Mouse (Mus musculus) cortical plate, adult 2 months (tissue): ENCODE measurements around the gene Tbcel. TPM values are rescaled to one million over a fixed set of nuclear protein-coding genes. Genes with fewer than 3 reads are reported as not detected.

Source experiments
- H3K27ac ChIP-seq: fragments of 200-500 bp; 2 replicates; pipeline ENCODE4 v1.5.1; 2012; ENCODE audit warnings: low read length, control low read depth, inconsistent platforms; ENCODE audit not compliant: insufficient read depth
- H3K4me1 ChIP-seq: fragments of 200-500 bp; 2 replicates; pipeline ENCODE4 v1.6.1; 2011; ENCODE audit warnings: low read length; ENCODE audit not compliant: control insufficient read depth, insufficient read depth
- H3K4me3 ChIP-seq: fragments of 200-500 bp; 2 replicates; pipeline ENCODE4 v1.5.1; 2011; ENCODE audit warnings: mild to moderate bottlenecking, low read length, control low read depth; ENCODE audit not compliant: insufficient read depth
- CTCF ChIP-seq: fragments of 200-500 bp; IDR thresholded peaks from 2 replicates; pipeline ENCODE4 v1.5.1; 2011; ENCODE audit warnings: mild to moderate bottlenecking, control low read depth, low read length; ENCODE audit not compliant: insufficient read depth; ENCODE audit errors: extremely low read depth
- POLR2A ChIP-seq: fragments of 200-500 bp; IDR thresholded peaks from 2 replicates; pipeline ENCODE4 v1.6.1; 2011; ENCODE audit warnings: mild to moderate bottlenecking, low read length, control low read depth; ENCODE audit not compliant: insufficient read depth; ENCODE audit errors: extremely low read depth
- polyA plus RNA-seq: library from polyadenylated mRNA; depleted of rRNA; stranded (reverse); fragments of >200 nt; gene quantifications from 2 replicates; pipeline ENCODE4 v1.2.3, GENCODE M21; 2012

Gene Tbcel
- polyA plus RNA-seq, 1 experiment, result 30.3 TPM

DNA sequence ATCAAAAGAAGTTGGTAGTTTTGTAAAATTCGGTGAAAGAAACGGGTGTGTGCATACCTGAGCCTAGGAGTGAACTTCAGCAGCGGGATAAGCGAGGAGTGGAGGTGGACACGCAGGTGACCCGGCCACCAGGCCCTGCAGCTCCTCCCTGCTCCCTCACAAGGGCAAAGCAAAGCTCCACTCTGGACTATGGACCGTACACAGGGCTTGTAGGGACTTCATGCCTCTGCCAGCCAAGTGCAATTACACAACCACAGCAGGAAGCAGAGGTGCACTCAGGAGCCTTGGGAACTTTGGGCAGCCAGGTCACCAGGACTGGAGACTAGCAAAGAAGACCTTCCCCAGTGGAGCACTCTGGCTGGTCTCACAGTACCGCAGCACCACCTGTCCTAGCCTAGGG, 50.1 kb downstream of the Tbcel start:
- H3K4me3 ChIP-seq, result no peak overlapping the region
- no peak for TF ChIP-seq CTCF
- TF ChIP-seq POLR2A, result no peak
- no peak overlapping the region for H3K27ac ChIP-seq
- peaks cover 7% of the 10 kb centered on the region for H3K4me1 ChIP-seq

DNA sequence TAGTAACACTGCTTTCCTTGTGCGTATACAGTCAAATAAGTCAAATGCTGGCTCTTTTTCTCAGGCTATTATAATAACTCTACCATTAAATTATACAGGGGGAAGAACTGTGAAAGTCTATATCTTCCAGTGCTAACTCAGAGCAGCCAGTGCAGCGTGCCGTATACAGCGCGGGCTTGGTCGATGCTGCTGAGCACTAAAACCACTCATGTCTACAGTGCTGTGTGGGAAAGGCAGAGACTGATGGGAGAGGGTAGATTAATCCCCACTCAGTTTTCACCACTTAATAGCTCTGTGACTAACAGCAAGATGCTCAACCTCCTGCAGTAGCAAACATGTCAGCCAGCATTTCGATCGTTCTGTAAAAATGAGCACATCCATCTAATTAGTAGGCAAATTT, 53.2 kb downstream of the Tbcel start:
- H3K4me1 ChIP-seq, result 0 out of 2 replicates have a peak, but pooled peaks cover 2% of the 10 kb centered on the region
- H3K4me3 ChIP-seq, result no peak overlapping the region
- H3K27ac ChIP-seq, result no peak overlapping the region
- no peak for TF ChIP-seq CTCF
- TF ChIP-seq POLR2A, result no peak

DNA sequence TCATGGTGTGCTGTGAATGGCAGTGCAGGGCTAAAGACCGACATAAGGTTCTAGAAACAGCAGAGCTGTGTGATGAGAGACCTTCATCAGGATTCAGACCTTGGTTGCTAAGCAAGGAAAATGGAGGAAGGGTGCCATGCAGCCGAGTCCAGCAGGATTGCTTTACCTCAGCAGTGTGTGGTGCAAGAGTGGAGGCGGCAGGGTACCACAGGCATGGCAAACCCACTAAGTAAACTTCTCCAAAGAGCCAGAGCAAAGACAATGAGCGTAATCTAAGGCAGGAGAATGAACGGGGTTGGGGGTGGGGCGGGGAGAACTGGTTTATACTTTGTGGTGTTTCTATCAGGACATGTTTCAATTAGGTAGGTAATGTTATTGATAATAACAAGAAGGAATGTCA, 58.6 kb downstream of the Tbcel start:
- no peak overlapping the region for H3K4me3 ChIP-seq
- TF ChIP-seq CTCF (no peak), POLR2A (no peak)
- no peaks in the 10 kb centered on the region for H3K4me1 ChIP-seq
- no peak overlapping the region for H3K27ac ChIP-seq

DNA sequence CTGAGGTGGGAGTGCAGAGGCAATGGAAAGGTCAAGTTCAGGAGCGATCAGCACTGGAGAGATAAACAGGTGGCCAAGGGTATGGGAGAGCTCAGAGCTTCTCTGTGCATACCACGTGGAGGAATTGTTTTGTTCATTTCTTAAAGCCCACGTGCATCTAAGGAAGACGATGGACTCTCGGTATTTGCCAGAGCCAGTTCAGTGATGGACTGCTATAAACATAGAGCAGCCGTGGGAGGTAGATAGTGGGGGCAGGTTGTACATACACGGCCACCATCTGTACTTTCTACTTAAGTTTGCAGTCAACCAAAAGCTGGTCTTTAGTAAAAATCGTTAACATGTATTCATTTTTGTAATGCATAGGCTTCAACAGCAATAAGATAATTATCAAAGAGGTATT, 65.5 kb downstream of the Tbcel start:
- no peak for TF ChIP-seq POLR2A
- TF ChIP-seq CTCF, result no peak
- no peak overlapping the region for H3K27ac ChIP-seq
- H3K4me3 ChIP-seq, result no peak overlapping the region

DNA sequence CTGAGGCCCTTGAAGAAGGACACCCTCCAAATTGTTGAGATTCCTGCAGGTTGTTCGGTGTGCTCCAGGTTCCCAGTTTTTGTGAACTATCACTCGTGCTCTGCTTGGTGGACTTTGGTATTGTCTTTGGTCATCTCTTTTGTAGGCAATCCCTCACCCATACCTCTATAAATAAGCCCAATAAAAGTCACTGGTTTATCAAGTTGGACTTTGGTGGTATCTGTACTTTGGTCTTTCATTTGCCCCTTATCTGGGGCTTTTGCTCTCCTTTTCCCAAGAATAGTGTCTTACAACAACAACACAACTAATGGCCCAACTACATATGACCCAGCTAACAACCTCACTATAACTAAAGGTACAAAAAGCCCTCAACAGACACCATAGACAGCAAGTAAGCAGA, 66.4 kb downstream of the Tbcel start:
- TF ChIP-seq CTCF (no peak), POLR2A (no peak)
- H3K27ac ChIP-seq, result no peak overlapping the region
- H3K4me1 ChIP-seq, result peaks cover 5% of the 10 kb centered on the region
- no peak overlapping the region for H3K4me3 ChIP-seq

More for the DNA sequence above, 65.5 kb downstream of the Tbcel start:
- peaks cover 5% of the 10 kb centered on the region for H3K4me1 ChIP-seq

DNA sequence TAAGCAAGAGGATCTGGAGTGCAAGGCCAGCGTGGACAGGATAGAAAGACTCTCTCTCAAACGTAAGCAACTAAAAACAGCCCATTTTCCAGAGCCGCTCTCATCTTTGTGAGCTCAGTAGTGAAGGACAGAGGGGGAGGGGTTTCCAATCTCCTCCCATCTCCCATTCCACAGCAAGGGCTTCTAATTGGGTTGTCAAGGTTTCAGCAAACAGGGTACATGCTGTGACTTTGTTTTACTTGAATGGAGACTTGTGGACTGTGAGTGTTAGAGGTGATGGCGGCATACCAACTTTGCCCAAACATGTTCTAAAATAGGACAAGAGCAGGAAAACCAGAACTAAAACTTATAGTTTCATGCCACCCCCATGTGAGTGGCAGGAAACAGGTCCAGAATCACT, 68.2 kb downstream of the Tbcel start:
- Histone ChIP-seq H3K4me3 (no peak overlapping the region), H3K4me1 (peaks cover 5% of the 10 kb centered on the region), H3K27ac (peak overlapping the region; percentile 75)
- no peak for TF ChIP-seq POLR2A
- TF ChIP-seq CTCF, result no peak

DNA sequence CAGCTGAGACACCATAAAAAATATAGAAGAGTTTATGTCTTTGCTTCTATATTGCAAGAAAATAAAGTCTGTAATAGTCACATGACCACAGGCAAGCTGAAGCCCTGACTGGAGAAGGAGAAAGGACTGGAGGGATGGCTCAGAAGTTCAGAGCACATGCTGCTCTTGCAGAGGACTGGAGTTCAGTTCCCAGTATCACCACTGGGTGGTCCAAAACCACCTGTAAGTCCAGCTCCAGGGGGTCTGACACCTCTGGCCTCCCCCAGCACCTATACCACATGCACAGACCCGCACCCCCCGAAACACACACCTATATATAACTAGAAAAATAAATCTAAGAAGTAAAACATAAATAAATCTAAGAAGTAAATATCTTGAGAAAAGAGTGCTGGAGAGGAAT, 75.5 kb downstream of the Tbcel start:
- TF ChIP-seq POLR2A (no peak), CTCF (no peak)
- peaks cover 5% of the 10 kb centered on the region for H3K4me1 ChIP-seq
- H3K4me3 ChIP-seq, result no peak overlapping the region
- H3K27ac ChIP-seq, result no peak overlapping the region

DNA sequence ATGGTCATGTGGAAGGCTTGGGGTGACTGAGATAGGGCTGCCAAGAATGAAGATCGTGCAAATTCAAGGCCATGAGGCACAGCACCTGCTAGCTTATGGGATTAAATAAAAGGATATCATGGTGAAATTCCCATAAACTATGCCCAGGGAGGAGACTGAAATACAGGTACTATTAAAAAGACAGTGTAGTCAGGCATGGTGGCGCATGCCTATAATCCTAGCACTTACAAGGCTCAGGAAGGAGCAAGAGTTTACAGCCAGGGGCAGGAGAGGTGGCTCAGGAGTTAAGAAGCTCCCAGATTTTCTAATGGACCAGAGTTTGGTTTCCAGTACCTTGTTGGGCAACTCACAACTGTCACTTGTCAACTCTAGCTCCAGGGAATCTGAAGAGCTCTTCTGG, 76.0 kb downstream of the Tbcel start:
- Histone ChIP-seq H3K27ac (no peak overlapping the region), H3K4me3 (no peak overlapping the region), H3K4me1 (peaks cover 5% of the 10 kb centered on the region)
- TF ChIP-seq POLR2A (no peak), CTCF (no peak)

DNA sequence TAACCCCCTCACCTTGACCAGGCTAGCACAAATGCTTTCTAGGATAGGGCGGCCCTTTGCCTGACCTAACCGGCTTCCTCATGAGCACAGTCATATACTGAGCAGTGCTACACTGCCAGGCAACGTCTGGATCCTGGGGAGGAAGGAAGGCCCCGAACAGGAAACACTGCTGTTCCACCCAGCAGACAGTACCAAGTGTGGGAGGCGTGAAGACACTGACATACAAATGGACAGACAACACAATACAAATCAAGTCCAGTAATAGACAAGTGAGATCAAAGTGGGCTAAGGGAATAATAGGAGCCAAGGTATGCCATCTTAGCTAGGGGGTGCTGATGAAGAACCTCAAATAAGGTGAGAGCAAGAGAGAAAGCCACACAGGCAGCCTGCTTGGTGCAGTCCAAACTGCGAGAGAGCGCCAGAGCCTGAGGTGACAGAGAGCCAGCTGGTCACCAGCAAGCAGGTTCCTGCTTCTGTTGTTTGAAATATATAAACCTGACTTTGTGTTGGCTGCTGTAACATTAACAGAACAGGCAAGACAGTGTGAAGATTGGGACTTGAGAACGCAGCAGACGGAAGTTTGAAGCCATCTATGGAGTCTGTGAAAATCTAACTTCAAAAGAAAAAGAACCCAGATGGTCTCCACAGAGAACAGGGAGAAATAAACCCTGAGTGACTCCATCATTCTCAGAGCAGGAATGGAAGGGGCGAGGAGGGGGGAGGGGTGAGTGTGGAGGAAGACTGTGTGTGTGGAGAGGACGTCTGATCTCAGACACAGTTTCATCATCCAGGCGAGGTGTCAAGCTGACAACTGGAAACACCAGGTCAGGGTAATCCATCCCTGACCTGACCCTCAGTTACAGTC, 79.3 kb downstream of the Tbcel start:
- Histone ChIP-seq H3K4me3 (no peak overlapping the region), H3K27ac (peak overlapping the region; percentile 21; the same call in 1 of the 2 replicates), H3K4me1 (peaks cover 3% of the 10 kb centered on the region; the same call in 1 of the 2 replicates)
- TF ChIP-seq POLR2A (no peak), CTCF (no peak)
